Mouse (Mus musculus) ES-Bruce4 (cell line): ENCODE data around the gene Hydin.

Experiments used
- CTCF ChIP-seq: IDR thresholded peaks from one replicate; pipeline ENCODE4 v1.8.1; 2011; ENCODE audit warnings: low read depth, low read length
- EP300 ChIP-seq: IDR thresholded peaks from 2 replicates; pipeline ENCODE4 v1.6.1; 2011; ENCODE audit warnings: low read depth, low read length; ENCODE audit not compliant: insufficient read depth
- POLR2A ChIP-seq: IDR thresholded peaks from one replicate; pipeline ENCODE4 v1.8.1; 2011; ENCODE audit warnings: low read length; ENCODE audit not compliant: insufficient read depth

GRCm38 (mm10) chr8:110604556-110604955 lies 337.8 kb downstream of the Hydin start:
- TF ChIP-seq POLR2A, result no peak
- TF ChIP-seq CTCF, result no peak
- no peak for TF ChIP-seq EP300
